Mouse (Mus musculus) heart, adult 11 months (tissue): ENCODE results near the gene Sec16a.
A peak's percentile ranks its signal among the peaks of the same experiment; 100 is the strongest.

ENCODE experiments used
- DNase-seq: peaks from one replicate; pipeline ENCODE4 v3.0.0; 2022

Sec16a gene

DNA sequence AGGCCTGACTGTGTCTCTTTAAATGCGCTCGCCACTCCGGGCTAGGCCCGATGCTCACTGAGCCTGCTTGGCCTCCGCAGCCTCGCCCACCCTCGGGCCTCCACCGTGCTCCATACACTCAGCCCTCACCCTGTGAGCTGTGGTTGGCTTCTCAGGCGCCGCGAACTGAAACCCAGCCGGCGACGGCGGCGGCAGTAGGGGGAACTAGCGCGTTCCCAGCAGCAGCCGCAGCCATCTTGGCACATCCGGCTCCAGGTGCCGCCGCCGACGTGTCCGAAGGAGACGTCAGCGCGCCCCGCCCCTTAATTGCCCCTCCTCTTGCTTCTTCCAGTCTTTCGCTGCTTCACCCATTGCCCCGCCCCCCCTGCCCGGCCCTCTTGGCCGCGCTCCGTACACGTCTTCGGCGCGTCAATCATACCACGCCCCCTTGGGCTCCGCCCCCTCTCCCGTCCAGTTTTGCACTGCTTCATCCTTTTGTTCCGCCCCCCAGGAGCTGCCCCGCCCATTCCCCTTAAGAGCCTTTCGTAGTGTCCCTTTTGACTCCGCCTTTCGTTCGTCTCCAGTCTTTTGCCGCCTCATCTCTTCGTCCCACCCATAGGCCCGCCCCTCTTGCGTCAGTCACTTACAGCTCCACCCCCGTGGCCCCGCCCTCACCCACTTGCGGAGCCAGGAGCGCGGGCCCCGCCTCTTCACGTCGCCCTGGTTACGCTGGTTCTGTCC, at the start of gene Sec16a:
Sec16a (minus strand) TSS at position 271 of the 720 bp plus-strand sequence.
- peak; percentile 100 for DNase-seq

GRCm38 (mm10) chr2:26494396-26494795, 49.4 kb upstream of the Sec16a start:
- peak; percentile 96 for DNase-seq

- peak; percentile 98 for DNase-seq
Observed at GRCm38 (mm10) chr2:26493021-26493781, 48.2 kb upstream of the Sec16a start.

DNA sequence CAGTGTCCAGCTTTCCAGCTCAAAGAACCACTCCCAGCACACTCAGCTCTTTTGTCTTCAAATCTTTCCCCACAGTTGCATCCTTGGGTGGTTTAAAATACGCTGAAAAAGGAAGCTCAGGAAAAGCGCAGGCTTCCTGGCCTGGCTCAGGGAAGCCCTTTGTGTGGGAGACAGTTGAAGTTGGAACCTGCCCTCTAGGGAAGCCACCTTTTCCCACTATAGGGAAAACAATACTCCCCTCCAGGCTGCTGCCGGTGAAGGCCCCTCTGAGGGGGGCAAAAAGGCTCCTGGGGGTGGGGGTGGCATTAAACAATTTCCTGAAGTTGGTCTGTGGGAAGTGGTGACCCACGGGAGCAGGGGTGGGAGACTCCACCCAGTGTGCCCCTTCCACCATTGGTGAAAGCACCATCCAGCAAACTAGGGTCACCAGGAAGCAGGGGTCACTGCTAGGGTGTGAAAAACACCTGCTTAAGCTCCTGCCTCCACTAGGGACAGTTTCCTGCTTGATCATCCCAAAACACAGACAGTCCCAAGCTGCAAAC, 45.8 kb upstream of the Sec16a start:
- DNase-seq = peak; percentile 98

- peak; percentile 94 for DNase-seq
Observed at GRCm38 (mm10) chr2:26488535-26489135, 43.6 kb upstream of the Sec16a start.

DNA sequence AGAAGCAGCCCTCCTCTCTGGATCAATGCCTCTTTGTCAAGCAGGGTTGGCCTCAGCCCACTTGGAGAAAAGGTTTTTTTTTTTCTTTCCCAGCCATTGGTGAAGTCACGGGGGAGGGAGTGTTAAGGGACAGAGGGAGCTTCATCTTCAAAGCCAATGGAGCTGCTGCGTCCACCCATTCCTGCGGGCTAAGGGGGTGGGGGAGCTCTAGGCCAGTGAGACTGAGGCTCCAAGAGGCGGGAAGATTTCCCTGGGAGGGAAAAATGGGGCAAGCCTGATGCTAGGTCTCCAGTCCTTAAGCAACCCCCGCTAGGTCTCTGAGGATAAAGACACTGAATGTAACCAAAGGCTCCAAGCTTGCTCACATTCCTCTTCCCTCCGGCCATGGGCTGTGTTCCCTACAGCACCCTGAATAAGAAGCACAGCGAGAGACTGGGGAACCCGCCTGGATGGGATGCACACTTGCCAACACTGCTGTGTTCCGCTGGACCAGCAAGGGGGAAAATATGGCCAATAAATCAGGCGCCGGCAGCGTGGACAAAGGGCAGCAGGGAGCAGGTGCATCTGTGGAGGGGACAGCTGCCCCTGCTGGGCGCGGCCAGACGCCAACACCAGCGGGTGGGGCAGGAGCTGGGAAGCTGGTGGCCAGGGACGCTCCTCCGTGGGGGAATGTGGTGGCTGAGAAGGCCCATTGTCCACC, 42.5 kb upstream of the Sec16a start:
- DNase-seq = peak; percentile 98

- peak; percentile 96 for DNase-seq
Observed at GRCm38 (mm10) chr2:26486835-26487321, 41.9 kb upstream of the Sec16a start.

GRCm38 (mm10) chr2:26486264-26486810, 41.3 kb upstream of the Sec16a start:
- DNase-seq = peak; percentile 92

GRCm38 (mm10) chr2:26485710-26486109, 40.7 kb upstream of the Sec16a start:
- no peak for DNase-seq

DNA sequence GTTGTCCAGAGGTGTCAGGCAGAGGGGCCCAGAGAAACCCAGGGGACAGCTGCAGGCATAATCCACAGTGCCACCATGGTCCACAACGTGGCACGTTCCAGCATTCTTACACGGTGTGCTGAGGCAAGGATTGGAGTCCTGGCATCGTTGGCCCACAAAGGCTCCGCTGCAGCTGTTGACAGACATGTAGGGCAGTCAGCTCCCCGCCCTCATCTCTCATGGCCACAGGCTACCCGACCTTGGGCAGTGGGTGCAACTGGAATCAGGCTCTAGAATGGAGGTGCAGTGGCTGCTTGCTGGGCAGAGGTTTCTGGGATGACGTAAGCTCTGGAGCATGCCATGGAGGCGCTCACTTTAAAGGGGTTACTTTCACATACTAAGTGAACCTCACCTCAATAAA, 40.3 kb upstream of the Sec16a start:
- DNase-seq = no peak

GRCm38 (mm10) chr2:26484169-26484568, 39.2 kb upstream of the Sec16a start:
- peak; percentile 92 for DNase-seq

DNA sequence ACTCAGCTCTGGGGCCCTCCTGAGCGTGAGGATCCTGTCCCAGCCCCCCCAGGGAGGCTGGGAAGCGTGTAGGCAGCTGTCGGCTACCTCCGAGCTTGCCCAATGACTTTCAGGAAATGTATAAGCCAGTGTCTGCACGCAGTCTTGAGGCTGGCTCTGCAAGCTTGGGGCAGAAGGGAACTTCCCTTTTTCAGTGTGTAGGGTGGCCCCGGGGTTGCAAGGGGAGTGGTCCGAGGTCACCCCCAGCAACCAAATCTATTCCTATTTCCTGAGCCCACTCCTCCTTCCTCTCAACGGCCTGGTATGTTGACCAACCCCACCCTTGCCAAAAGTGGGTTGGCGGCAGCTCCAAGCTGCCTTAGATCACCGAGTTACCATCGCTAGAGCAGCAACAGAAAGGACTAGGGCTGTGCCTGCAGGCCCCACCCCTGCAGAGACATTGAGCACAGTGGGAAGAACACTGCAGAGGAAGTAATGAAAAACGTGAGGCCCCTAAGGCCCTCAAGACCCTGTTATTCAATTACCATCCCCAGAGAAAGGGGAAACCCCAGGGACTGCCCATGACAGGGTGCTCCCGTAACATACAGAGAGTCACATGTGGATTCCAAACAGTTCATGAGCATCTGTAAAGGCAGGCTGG, 38.3 kb upstream of the Sec16a start:
- DNase-seq = peak; percentile 97

DNA sequence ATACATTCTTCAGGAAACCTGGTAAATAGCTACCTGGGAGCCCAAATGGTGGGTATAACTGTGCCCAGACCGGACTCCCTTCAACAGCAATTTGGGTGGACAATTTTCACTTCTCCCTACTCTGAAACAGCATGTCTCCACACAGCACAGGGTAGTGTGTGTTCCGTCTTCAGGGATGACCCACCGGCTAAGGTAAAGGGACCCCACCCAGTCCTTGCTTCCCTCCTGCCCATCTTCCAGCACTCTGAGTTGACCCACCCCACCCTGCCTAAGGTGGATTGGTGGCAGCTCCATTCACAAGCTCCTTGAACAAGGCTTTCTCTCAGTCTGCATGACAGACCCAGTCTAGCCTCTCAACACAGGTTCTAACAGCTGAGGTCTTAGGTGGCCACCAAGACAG, 37.8 kb upstream of the Sec16a start:
- DNase-seq = peak; percentile 93

- DNase-seq = no peak
Observed at GRCm38 (mm10) chr2:26481724-26482495, 36.9 kb upstream of the Sec16a start.

GRCm38 (mm10) chr2:26480911-26481310, 35.9 kb upstream of the Sec16a start:
- DNase-seq = peak; percentile 93

DNA sequence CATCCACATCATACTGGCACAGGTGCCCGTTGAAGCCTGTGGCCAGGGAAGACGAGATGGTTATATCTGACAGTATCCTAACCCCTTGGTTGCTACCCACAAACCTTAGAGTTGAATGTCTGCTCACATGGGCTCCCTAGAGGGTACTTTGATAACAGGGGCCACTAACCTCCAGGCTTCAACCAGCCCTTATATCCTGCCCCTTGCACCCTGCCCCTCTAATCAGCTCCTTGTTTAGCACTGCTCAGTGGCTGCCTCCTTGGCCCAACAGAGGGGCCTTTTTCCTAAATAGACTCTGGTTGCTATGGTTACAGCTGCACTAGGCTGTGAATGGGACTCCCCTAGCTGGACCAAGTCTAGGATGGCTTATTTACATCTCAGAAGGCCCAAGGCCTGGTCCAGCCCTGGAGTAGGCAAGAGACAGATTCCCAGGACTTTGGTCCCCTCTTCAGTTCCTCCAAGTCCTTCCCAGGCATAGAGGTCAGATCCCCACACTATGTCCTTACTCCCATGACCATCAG, 33.7 kb upstream of the Sec16a start:
- DNase-seq = no peak

- DNase-seq = peak; percentile 92
Observed at GRCm38 (mm10) chr2:26477911-26478310, 32.9 kb upstream of the Sec16a start.

DNA sequence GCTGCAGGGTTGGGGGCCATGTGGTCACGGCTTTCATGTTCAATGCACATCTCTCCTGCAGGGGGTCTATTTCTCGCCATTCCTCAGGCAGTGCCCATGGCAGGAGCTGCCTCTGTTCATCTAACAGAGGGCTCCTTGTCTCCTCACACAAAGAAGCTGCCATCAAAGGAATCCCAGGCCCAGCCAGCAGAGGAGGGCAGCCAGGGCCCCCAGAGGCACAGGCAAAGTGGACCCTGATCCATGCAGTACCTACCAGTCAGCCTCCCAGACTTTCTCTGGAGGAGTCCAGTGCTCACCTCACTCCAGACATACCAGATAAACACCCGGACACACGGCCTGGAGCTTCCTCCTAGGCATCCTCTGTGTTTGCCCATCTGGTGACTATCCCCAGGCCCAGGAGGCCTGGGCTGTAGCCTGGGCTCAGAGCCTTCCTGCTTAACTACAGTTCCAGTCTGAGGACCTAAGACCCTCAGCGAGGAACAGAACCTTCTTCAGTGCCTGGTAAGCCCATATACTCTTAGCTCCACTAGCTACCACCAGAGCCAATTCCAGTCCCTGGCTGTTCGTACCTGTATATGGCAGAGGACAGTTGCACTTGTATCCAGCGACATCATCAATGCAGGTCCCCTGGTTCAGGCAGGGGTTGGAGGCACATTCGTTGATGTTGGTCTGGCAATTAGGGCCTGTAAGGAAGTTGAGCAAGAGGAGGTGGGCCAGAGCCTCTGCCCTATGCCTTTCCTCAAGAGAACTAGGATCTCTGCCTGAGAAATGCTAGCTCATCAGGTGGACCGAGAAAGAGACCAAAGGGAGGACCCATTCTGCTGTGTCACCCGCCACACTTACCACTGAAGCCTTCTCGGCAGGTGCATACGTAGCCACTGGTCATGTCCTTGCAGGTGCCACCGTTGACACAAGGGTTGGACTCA, 30.8 kb upstream of the Sec16a start:
- DNase-seq = peak; percentile 93

DNA sequence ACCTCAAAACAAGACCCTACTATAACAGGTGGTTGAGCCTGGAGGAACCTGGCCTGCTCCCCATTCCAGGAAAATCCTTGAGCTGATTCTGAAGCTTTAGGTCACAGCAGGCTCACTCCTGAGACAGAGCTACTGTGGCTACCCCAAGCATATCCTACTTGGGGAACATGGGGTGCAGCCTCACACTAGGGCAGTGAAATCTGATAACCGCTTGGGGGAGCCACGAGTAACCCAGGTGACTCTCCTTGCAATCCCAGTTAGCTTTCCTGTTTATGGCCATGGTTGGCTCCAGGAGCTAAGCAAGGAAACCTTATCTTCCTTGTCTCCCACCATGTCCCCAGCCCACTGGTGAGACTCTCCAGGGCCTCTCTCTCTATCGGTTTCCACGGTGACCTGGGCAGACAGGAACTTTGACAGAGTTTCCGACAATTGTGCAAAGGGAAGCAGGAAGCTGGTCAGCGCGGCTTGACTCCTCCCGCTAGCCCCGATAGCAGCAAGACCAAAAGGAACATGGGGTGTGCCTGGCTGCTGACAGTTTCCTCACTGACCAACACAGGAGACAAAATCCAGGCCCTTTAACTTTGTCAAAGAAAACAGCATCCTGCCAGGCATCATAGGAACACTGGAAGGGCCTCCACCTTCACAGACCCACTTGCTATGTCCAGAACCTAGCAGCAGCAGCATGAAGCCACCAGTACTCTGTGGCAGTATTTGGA, 29.9 kb upstream of the Sec16a start:
- DNase-seq = peak; percentile 100
